Mouse (Mus musculus): Measurements from ENCODE around the gene Fgfr2.

Fgfr2 gene

DNA sequence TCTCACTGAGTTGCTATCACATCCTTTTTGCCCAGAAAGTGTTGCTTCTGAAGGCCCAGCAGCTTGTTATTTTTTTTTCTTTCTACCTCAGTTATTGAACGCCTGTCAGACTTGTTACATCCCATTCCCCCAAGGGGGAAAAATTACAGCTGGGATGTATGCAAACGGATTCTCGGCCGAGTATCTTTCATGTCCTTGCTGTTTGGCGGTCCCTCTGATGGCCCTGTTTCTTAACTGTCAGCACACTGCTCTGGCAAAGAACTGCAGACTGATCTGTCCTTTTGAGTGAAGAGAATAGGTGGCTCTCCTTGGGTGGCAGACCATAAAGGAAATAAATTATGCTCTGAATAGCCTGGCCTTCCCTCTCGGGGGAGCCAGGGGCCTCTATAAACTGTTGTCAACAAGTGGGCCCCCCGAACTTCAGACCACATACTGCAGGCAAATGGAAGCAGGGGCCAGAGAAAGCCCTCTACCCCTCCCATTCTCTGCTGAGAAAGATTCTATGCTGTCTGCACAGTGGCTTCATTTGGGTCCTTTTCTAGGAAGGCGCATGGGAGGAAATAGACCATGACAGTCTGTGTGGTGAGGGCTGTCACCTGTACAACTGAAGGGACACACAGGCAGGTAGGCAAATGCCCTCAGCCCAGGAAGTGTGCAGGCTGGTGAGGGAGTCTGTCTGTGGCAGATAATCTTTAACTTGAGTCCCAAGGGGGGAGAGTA is 738.3 kb downstream of the Fgfr2 start:
- DNase-seq = no peak

DNA sequence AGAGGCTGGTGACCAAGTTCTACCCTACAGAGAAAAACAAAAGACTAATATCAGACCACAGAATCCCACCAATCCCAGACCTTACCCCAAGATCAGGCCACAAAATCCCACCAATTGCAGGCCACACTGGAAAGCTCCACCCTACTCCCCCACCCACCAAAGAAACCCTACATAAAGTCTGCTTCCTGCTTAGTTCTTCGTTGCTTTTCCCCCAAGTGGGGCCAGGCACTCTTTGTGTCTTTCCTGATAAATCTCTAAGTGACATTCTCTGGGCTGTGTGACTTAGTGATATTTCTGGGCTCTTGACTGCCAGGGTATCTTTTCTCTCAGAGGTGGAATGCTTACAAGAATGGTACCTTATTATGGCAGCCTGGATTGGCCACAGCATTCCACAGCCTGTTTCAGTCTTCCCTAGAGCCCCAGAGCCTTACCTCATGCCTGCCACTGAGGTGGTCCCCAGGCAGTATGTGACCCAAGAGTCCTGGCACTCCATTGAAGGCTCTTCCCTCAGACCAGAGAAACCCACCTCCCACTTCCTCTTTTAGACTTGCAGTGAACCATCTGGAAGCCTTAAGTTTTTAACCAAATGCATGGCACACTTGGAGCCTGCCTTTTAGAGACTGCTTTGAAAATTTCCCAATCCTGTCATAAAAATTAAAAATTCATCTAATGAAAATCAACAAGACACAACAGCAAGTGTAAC is 742.4 kb downstream of the Fgfr2 start:
- DNase-seq = no peak

DNA sequence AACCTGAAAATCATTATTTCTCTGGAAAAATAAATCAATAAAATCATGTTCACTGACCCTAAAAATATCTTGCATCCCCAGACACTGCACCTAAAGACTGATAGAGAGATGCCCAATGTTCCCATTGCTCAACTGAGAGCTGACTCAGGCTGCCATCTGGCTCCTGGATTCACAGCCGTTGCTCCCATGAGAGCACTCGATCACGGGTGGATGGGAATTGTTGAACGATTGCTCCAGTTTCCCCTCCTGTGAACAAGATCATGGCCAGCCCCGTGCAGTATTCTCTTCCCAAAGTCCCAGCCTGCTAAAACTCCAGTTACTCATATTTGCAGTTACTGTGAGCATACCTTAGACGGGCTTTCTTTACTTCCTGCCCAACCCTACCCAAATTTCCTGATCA is 745.2 kb downstream of the Fgfr2 start:
- no peak for DNase-seq

DNA sequence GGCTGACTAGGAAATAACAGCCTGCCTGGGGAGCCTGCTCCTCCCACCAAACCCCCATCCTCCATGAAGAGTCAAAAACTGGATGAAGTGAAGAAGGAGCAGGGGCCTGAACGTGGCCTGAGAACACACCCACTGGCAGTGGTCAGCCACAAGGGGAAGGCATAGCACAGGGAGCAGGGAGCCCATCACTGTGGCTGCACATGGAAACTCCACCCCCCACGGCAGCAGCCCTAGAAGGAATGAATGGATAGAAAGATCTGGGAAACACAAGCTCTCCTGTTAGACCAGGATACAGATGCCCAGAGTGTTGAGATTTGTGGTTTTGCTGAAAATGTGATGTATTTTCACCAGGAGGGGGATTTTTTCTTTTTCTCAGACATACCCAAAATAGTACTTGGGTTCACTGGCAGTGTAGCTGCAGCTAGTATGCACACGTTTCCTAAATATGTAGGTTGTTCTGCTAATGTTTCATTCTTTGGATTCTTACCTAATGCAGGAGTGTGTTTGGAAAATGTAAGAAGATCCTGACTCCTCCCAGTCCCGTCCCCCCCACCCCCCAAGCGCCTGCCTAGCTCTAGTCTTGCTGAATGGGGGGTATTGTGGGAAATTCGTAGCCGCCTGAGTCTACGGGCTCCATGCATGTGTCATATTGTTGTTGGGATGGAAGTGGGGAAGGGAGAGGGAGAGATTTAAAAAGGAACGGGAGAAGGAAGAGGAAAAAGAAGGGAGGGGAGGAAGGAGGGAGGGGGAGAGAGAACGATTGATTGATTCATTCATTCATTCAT is 749.4 kb downstream of the Fgfr2 start:
- DNase-seq = peak; percentile 47

DNA sequence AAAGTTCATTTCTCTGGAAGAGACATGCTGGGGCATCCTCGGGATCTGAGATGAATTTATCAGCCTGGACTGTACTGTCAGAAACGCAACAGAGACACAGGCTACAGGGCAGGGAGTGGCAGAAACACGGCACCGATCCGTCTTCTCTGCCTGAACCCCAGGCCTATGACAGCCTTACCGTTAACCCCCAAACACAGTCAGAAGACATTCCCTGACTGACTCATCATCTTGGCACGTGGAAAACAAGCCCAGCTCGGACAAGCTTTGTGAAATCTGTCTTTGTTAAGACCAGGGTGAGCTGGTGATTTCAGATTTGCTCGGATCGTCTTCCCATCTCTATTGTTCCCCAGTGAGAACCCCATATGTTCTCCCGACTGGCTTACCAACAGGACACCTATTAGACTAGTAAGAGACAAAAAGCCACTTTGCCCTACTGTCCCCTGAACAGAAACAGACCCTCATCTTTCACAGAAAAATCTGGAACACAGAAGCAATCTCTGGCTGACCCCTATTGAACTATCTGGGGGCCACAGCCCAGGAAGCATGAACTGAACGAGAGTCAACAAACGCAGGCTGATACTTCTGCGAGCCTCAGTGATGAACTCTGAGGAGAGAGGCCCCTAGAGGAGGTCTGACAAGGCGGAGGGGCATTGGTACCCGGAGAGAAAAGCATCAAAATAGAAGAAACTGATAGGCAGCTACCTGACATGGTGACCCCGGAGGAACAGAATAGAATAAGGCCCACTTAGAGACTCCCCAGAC is 750.2 kb downstream of the Fgfr2 start:
- no peak for DNase-seq

DNA sequence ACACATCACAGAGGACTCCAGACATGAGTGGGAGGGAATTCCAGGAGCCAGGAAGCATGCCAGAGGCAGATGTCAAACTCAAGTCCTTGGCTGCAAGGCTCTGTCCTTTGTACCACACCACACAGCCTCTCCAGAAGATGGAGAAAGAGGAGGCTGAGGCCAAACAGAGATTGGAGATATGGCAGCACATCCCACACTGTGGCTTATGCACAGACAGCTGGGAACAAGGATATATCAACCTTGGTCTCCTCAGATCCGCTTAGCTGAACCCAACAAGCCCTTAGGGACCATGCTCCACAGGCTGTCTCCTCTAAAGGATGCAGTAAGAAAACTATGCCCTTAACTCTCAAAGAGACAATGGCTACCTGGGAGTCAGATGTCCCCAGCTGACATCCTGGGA is 751.3 kb downstream of the Fgfr2 start:
- peak; percentile 33 for DNase-seq

DNA sequence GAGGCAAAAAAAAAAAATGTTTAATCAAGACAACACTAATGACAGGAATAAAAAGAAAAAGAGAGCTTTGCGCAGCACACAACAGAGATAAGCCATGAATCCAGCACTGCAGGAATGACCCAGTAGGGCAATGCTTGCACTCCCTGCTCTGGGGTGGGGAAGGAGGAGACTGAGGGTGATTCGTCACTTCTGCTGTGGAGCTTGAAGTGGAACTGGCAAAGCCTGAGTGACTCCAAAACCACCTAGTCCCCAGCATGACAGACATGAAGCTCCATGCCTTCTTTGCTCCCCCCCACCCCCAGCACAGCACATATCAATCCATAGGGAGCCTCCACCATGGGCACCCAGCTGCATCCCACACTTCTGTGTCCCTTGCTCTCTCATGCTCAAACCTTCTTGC is 753.4 kb downstream of the Fgfr2 start:
- DNase-seq = no peak

DNA sequence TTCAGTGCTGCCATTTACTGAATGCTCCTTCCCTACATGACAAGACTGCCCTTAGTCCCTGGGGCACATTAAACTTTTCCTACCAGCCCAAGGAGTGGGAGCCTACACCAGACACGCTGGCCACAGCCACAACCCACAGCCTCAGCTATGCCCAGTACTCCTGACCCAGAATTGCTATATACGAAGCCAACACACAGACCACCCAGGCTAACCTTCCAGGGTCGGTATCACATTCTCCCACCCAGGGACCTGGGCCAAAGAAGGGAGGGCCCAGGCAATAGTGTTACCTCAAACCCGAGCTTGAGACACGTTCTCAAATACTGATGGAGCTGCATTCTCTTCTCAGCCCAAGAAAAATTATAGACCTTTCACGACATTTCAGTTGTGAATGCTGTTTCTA is 754.3 kb downstream of the Fgfr2 start:
- DNase-seq = no peak

DNA sequence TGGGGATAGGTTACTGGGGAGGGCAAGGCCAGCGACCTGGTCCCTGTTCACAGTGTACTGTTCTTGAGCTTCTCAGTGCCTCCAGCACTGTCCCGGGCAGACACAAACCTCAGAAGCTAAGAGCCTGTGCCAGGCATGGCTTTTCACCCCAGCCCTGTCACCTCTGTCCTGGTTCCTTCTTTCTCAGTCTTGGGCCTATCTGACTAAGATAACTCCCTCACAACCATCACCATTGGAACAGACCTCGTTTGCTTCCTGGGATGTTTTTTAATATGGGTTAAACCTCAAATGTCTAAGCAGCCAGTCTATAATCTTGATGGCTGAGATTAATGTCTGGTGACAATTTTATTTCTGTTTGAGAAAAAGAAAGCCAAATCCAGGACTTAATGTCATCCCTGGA is 755.8 kb downstream of the Fgfr2 start:
- DNase-seq = no peak

DNA sequence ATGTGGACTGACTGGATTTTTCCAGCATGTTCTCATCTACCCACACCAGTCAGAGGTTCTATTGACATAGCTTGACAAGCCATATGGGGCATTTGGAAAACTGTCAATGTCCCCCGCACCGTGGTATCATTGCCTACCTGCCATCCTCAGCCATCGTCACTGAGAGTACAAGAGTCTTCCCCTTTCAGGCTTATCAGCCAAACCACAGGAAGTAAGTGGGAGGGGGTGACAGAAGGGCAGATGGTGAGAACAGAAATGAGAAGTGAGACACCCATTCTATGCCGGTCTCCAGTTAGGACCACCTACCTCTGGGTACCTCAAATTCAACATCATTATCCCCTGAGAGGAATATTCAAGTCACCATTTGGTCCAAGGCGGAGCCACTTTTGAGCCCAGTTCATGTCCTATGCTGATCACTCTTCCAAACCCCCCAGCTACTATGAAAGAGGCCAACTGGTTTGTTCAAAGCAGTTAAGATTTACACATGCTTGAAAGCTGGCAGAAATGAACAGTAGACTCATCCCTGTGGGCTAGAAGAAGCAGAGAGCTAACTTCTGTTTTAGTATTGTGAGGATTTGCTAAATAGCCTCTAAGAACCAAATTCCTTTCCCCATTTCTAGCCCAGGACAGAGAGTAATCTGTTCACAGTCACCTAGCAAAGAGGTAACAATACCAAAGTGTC is 757.3 kb downstream of the Fgfr2 start:
- DNase-seq = no peak

DNA sequence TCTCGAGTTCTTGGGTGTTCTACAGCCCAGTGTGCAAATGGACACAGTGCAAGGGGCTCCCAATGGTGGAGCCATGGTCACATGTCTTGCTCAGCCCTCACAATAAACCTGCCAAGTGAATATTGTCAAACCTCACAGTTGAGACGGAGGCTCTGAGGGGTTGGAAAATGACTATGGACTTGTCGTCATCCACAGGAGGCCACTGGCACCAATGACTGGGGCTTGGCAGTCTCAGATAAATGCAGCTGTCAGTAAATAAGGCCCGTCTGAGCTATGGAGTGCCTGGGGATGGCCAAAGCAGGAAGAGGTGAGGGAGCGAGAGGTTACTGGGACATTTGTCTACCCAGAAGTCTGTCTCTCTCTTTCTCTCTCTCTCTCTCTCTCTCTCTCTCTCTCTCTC is 758.0 kb downstream of the Fgfr2 start:
- DNase-seq = no peak

DNA sequence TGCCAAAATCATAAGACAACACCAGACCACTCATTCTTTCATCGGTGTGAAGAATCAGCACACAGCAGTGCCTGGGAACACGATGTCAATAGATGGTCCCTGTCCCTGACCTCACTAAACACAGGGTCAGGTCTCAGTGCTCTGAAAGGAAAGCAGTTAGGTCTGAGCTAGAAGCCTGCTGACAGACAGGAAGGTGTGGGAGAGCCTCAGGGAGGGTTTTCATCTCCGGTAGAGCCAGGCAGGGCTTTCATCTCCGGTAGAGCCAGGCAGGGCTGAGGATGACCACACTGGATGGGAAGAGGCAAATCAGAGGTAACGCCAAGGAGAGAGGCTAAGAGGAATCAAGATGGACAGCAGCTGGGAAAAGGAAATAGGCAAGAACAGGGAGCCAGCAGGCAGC is 758.6 kb downstream of the Fgfr2 start:
- no peak for DNase-seq

DNA sequence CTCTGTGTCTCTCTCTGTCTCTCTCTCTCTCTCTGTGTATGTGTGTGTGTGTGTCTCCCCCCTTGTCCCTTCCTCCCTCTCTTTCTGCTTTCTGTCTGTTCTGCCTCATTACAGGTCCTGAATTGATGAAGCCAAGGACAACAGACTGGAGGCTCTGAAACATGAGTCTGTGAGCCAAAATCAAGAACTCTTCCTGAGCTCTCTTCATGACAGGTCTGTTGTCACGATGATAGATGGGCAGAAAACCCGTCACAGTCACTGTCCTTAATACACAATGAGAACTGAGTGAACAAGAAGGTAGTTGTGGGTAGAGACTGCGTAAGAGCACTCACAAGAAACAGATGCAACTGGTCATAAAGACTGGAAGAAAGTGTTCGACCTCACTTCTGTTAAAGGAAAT is 762.8 kb downstream of the Fgfr2 start:
- no peak for DNase-seq

DNA sequence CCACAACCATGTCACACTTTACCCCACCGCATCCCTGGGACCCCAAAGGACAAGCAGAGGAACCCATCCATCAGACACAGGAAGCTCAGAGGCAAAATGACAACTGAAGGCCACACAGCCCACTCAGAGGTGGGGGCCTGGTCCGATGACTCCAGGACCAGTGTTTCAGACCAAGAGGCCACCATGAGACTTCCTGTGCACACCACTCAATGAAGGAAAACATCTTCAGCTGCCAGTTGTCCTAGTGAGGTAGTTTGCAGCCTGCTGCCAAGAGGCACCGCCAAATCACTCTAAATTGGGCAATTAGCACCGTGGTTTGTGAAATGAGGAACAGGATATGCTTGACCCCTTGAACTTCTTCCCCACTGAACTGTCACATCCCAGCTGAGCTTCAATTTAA is 764.4 kb downstream of the Fgfr2 start:
- DNase-seq = peak; percentile 32

DNA sequence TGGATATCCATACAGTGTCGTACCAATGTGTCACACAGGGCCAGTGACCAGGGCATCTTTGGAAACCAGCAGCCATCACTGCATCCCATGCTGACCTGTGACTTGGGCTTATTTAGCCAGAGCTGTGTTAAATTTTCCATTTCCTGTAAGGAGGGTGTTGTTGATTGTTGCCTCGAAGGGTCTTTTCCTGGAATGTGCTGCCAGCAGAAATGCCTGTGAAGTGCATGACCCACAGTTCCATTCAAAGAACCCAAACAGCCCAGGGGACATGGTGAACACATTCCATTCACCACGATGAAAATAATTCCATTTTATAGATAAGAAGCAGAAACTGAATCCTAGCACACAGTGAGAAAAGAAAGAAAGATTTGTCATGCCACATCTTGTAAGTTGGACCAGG is 764.9 kb downstream of the Fgfr2 start:
- peak; percentile 40 for DNase-seq

DNA sequence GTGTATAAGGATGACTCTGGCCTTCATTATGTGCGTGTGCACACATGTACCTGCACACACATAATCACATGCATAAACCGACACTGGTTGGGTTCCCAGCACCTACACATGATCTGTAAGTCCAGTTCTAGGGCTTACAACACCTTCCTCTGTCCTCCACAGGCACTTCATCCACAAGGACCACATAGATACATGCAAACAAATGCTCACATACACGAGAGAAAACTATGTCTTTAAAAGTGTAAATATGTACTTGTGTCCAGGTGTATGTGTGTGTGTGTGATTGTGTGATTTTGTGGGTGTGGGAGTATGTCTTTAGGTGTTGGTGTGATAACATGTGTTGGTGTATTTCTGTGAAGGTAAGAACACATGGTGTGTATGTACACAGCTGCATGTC is 765.3 kb downstream of the Fgfr2 start:
- DNase-seq = no peak

DNA sequence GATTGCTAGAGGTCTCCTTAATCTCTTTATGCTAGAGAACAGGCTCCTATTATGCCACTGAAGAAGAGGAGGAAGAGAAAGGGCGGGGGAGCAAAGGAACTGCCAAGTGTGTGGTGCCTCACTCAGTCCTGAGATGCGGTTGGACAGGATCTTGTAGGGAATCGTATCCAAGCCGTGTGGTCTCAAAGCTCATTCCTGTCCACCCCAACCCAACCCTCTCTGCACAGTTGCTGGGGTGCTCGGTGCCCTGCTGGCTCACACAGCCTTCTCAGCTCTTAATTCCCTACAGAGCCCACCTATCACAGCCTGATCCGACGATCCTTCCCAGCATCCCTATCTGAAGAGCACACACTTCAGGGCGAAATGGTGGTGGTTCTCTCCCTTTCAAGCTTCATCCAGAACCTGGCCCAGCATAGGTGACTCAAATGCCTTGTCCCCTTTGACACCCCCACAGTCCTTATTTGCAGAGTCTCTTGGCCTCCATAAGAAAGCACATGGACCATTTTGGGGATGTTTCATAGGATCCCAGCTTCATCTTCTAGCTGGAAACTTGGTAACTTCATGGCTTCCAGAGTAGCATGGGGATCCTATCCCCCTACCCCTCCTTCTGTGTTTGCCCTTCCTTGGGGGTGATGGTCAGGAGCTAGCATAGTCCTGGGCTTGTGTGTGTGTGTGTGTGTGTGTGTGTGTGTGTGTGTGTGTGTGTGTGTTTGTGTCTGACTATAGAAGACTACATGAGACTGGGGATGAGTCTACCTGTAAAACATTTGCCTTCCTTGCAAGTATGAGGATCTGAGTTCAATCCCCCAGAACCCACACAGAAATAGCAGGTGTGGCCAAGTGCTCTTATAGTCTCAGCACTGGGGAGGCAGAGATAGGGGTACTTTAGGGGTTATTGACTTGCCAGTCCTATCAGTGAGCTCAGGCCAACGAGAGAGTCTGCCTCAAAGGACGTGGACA is 766.0 kb downstream of the Fgfr2 start:
- no peak for DNase-seq

DNA sequence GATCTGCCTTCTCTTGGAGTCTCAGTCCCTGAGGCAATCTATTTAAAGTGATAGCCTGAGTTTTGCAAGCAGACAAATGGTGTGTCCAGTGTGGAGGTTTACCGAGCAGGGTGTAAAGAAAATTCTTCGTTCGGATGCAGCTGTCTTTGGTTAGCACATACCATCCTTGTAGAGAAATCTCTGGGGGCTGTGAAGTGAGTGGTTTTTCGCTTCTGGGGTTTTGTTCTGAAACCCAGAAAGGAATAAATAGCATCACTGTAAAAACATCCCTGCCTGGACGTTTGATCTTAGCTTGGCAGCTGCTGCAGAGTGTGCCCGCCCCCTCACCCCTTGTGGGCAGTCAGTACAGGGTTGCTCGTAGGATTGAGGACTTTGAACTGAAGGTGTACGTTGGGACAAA is 767.0 kb downstream of the Fgfr2 start:
- DNase-seq = peak; percentile 40

DNA sequence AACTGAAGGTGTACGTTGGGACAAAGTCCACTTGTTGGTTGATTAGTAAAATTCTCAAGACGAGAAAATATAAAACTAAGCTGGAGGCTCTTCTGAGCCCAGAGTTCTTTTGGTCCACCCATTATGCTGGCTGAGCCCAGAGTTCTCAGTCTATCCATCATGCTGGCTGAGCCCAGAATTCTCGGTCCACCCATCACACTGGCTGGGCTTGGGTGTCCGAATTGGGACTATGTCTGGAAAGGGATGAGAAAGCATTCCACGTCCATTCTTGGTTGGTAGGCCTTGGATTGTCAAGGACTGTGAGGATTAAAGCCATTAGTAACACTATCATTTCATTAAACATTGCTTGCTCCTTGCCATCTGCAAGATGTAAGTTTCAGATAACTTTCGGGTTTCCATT is 767.4 kb downstream of the Fgfr2 start:
- peak; percentile 71 for DNase-seq

DNA sequence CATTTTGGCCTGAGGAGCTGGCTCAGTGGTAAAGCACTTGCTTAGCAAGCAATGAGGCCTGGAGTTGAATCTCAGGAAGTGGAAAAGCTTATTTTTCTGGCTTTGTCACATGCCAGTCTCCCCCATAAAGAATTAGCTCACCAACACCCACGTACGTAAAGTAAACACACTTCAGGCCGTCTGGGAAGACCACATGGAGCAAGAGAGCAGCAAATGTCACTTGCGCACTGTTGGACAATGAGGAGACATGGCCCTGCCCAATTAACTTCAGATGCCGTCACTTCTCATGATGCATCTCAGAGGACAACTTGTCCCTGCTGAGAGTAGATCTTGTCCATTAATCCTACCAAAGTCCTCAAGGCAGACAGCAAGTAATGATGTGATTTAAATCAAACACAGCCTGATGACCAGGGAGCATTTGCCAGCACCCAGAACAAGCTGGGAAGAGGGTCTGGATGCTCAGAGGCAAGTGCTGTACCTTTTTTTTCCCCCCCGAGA is 774.0 kb downstream of the Fgfr2 start:
- DNase-seq = peak; percentile 26

Measured in lung, postnatal 10 days (tissue).